8 mouse cellular contexts compared by ENCODE assay signal in the genomic region with DNA sequence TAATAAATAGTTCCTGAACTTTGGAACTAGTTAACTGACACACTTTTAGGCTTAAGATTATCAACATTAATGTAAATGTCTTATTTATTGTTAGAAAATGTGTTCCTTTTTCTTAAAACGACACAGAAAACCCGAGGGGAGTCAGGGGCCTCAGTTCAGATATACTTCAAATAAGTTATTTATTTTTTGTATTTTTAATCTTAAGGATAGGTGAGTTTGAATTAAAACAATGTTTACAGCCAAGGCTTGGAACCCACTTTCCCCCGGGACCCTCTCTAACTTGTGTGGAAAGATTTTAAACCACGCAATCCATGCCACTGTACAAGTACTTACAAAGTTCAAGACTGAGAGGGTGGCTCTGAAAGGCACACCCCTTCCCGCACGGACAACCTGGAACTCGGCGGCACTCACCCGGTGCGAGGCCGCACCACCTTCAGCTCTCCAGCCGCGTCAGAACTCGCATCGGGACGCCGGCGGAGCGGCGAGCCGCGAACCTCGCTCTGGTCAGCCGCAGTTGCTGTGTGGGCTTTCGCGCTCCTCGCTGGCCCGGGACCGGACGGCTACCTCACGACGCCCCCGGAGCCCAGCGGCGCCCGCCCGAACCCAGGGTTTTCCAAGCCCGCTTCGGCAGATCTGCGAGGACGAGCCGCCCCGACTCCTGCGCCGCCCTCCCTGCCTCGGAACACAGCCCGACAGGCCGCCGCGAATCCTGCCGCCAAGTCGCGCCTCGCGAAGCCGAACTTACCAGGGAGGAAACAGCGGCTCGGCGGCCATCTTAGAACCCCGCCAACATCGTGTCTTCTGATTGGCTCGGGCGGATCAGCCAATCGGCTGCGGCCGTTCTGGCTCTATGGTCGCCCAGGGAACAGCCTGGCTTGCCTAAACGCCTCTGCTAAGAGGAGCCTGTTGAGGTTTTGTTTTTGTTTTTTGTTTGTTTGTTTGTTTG. TPM values are rescaled to one million over a fixed set of nuclear protein-coding genes. Genes with fewer than 3 reads are reported as not detected.
DNase-seq lines count a peak whose midpoint lies in the region; ATAC-seq and TF ChIP-seq lines count a peak whose summit lies in the region.

A gene (minus strand): TSS at position 803 of the 946 bp plus-strand sequence.

- peak within 1 kb of the TSS; percentile 42 for H3K9ac ChIP-seq in CH12.LX (ENCODE audit: insufficient read depth, low read depth)
- peak within 1 kb of the TSS; percentile 92 for H3K9ac ChIP-seq in forebrain, embryonic 12.5 days
- peak within 1 kb of the TSS; percentile 98 for H3K9ac ChIP-seq in liver, postnatal 0 days (replicated peaks)
- H3K9ac ChIP-seq in neural tube, embryonic 14.5 days (replicated peaks; ENCODE audit: low read depth, low read length), result peak within 1 kb of the TSS; percentile 83

- peak; percentile 93 for TF ChIP-seq POLR2A in CH12.LX (IDR thresholded peaks at IDR 0.05; ENCODE audit: low read depth, low read length)

- H3K36me3 ChIP-seq in CH12.LX (replicated peaks in 1 of 2; ENCODE audit: control insufficient read depth in 1 of 2, insufficient read depth in 1 of 2, low read length in 1 of 2), result peaks cover 0 to 16% of the 10 kb centered on the region in 2 experiments
- no peaks in the 10 kb centered on the region for H3K36me3 ChIP-seq in forebrain, embryonic 12.5 days (replicated peaks)
- H3K36me3 ChIP-seq in liver, postnatal 0 days (replicated peaks; ENCODE audit: insufficient read depth, low read length), result no peaks in the 10 kb centered on the region; the same call in 1 of the 2 replicates
- H3K36me3 ChIP-seq in neural tube, embryonic 14.5 days (ENCODE audit: control insufficient read depth, insufficient read depth, low read length), result no peaks in the 10 kb centered on the region

- peak; percentile 100 for ATAC-seq in forebrain, embryonic 12.5 days (ENCODE audit: low FRiP score)
- ATAC-seq in liver, postnatal 0 days, result peak; percentile 100
- peak; percentile 100 for ATAC-seq in neural tube, embryonic 14.5 days (ENCODE audit: low read depth)

- WGBS in forebrain, embryonic 12.5 days, result under 1% methylated on average over 68 of the region's 68 CpGs
- under 1% methylated on average over 68 of the region's 68 CpGs for WGBS in large intestine, adult 2 months
- WGBS in liver, postnatal 0 days (ENCODE audit: insufficient replicate concordance), result under 1% methylated on average over 67 of the region's 68 CpGs
- WGBS in neural tube, embryonic 14.5 days, result under 1% methylated on average over 68 of the region's 68 CpGs

- peaks cover 0 to 18% of the 10 kb centered on the region in 2 experiments; a peak in 2 of 4 replicates for H3K4me1 ChIP-seq in CH12.LX (ENCODE audit: control insufficient read depth in 1 of 2, insufficient read depth in 2 of 2)
- H3K4me1 ChIP-seq in forebrain, embryonic 12.5 days, result peaks cover 10% of the 10 kb centered on the region
- peaks cover 7% of the 10 kb centered on the region; the same call in 1 of the 2 replicates for H3K4me1 ChIP-seq in liver, postnatal 0 days (ENCODE audit: insufficient read depth)
- H3K4me1 ChIP-seq in neural tube, embryonic 14.5 days (ENCODE audit: control insufficient read depth, insufficient read depth, low read length), result peaks cover 10% of the 10 kb centered on the region

- no peaks in the 10 kb centered on the region for H3K27me3 ChIP-seq in CH12.LX (replicated peaks)
- no peaks in the 10 kb centered on the region for H3K27me3 ChIP-seq in forebrain, embryonic 12.5 days
- no peaks in the 10 kb centered on the region for H3K27me3 ChIP-seq in liver, postnatal 0 days (ENCODE audit: insufficient read depth, low read length)
- no peaks in the 10 kb centered on the region for H3K27me3 ChIP-seq in neural tube, embryonic 14.5 days (ENCODE audit: control insufficient read depth, insufficient read depth, low read length)

- H3K4me2 ChIP-seq in CH12.LX (ENCODE audit: insufficient read depth, low read depth, poor library complexity, severe bottlenecking), result no peak within 1 kb of the TSS; the same call in 1 of the 2 replicates
- H3K4me2 ChIP-seq in forebrain, embryonic 12.5 days, result peak within 1 kb of the TSS; percentile 55
- peak within 1 kb of the TSS; percentile 76 for H3K4me2 ChIP-seq in liver, postnatal 0 days (ENCODE audit: low read depth, low read length)
- peak within 1 kb of the TSS; percentile 53 for H3K4me2 ChIP-seq in neural tube, embryonic 14.5 days (ENCODE audit: low read depth, low read length)

- peaks cover 13% of the 10 kb centered on the region for H3K79me2 ChIP-seq in CH12.LX (replicated peaks; ENCODE audit: control insufficient read depth, extremely low read depth, insufficient read depth, poor library complexity, severe bottlenecking)

- H3K4me3 ChIP-seq in CH12.LX (replicated peaks in 1 of 3; ENCODE audit: low read depth in 2 of 3, low read length in 2 of 3, poor library complexity in 1 of 3), result peak within 1 kb of the TSS; percentile 79 to 98 (median 97)
- H3K4me3 ChIP-seq in forebrain, embryonic 12.5 days (replicated peaks), result peak within 1 kb of the TSS; percentile 91
- peak within 1 kb of the TSS; percentile 100 for H3K4me3 ChIP-seq in liver, postnatal 0 days (ENCODE audit: low read depth, low read length)
- H3K4me3 ChIP-seq in neural tube, embryonic 14.5 days (ENCODE audit: low read depth, low read length), result peak within 1 kb of the TSS; percentile 93

- H3K9me3 ChIP-seq in CH12.LX (replicated peaks; ENCODE audit: low read length), result no peaks in the 10 kb centered on the region
- H3K9me3 ChIP-seq in forebrain, embryonic 12.5 days, result no peaks in the 10 kb centered on the region
- no peaks in the 10 kb centered on the region for H3K9me3 ChIP-seq in liver, postnatal 0 days (ENCODE audit: low read length)
- H3K9me3 ChIP-seq in neural tube, embryonic 14.5 days (ENCODE audit: control insufficient read depth, low read length), result no peaks in the 10 kb centered on the region

- TF ChIP-seq CTCF in CH12.LX (conservative IDR thresholded peaks at IDR 0.05 in 1 of 2, IDR thresholded peaks at IDR 0.05 in 1 of 2; ENCODE audit: low read depth in 2 of 2, low read length in 2 of 2), result no peak
- TF ChIP-seq CTCF in liver, postnatal 0 days (IDR thresholded peaks at IDR 0.05; ENCODE audit: low read depth), result no peak

- intact Hi-C loops in heart, postnatal 10 days (cut with DNase I), result loop anchor here (10.0 kb wide), 2 partner anchors 281 to 771 kb away; a partner anchor contains a TSS

- peak; percentile 93 for DNase-seq in CH12.LX (ENCODE audit: extremely low read depth)
- DNase-seq in c-Kit-positive CD71-positive TER-119-negative erythroid progenitor cells, embryonic 14.5 days (ENCODE audit: low read depth), result peak; percentile 86
- peak; percentile 98 for DNase-seq in heart, postnatal 10 days
- DNase-seq in large intestine, adult 2 months (ENCODE audit: low read depth, low spot score), result peak; percentile 52
- DNase-seq in liver, postnatal 0 days, result peak; percentile 96
- peak; percentile 97 for DNase-seq in testis, postnatal 10 days (ENCODE audit: low spot score)

- TF ChIP-seq RAD21 in CH12.LX (IDR thresholded peaks at IDR 0.05; ENCODE audit: low read depth, low read length), result no peak

- peak within 1 kb of the TSS; percentile 63 for H3K27ac ChIP-seq in CH12.LX (ENCODE audit: insufficient read depth, low read depth)
- peak within 1 kb of the TSS; percentile 97 for H3K27ac ChIP-seq in forebrain, embryonic 12.5 days
- peak within 1 kb of the TSS; percentile 99 for H3K27ac ChIP-seq in liver, postnatal 0 days (ENCODE audit: low read depth)
- H3K27ac ChIP-seq in neural tube, embryonic 14.5 days (ENCODE audit: low read depth, low read length), result peak within 1 kb of the TSS; percentile 94

- dilution Hi-C loops in CH12.LX (cut with MboI; ENCODE audit: extremely low pct_ligation_motif_present, extremely low pct_unique_long_range_greater_than_20kb, low sequenced_read_pairs), result no loop called here

- in situ Hi-C loops in CH12.LX (cut with MboI; ENCODE audit: low pct_ligation_motif_present, low pct_unique_long_range_greater_than_20kb, low sequenced_read_pairs), result no loop called here

- TF ChIP-seq EP300 in CH12.LX (IDR thresholded peaks at IDR 0.05; ENCODE audit: low read length), result no peak
- 0 out of 2 replicates have a peak, but pooled peaks have one; percentile 39 for TF ChIP-seq EP300 in liver, postnatal 0 days (IDR thresholded peaks at IDR 0.05; ENCODE audit: low read depth)

TF ChIP-seq in CH12.LX, 34 proteins besides CTCF, POLR2A, EP300 and RAD21 (continues in another document):
- TF ChIP-seq ZNF384 (IDR thresholded peaks at IDR 0.05; ENCODE audit: low read depth, low read length) (no peak), MAX (IDR thresholded peaks at IDR 0.05; ENCODE audit: low read length) (peak; percentile 33; the same call in 1 of the 2 replicates), ZC3H11A (IDR thresholded peaks at IDR 0.05; ENCODE audit: low read depth, low read length) (no peak), MAZ (IDR thresholded peaks at IDR 0.05; ENCODE audit: low read depth, low read length) (no peak), MAFK (IDR thresholded peaks at IDR 0.05; ENCODE audit: insufficient replicate concordance, low read length) (no peak), ELF1 (IDR thresholded peaks at IDR 0.05; ENCODE audit: low read depth, low read length) (peak; percentile 71), PAX5 (IDR thresholded peaks at IDR 0.05; ENCODE audit: low read length) (no peak), USF1 (IDR thresholded peaks at IDR 0.05; ENCODE audit: low read depth, low read length) (no peak), TCF12 (IDR thresholded peaks at IDR 0.05; ENCODE audit: low read depth, low read length) (peak; percentile 97), JUN (IDR thresholded peaks at IDR 0.05; ENCODE audit: insufficient read depth, low read depth, low read length) (no peak), ETS1 (conservative IDR thresholded peaks at IDR 0.05; ENCODE audit: low read depth, low read length) (no peak), BHLHE40 (IDR thresholded peaks at IDR 0.05; ENCODE audit: low read depth, low read length) (no peak), KAT2A (IDR thresholded peaks at IDR 0.05; ENCODE audit: insufficient replicate concordance, low read length) (peak; percentile 80; the same call in 1 of the 2 replicates), RCOR1 (conservative IDR thresholded peaks at IDR 0.05; ENCODE audit: low read depth, low read length) (0 out of 2 replicates have a peak, but pooled peaks have one; percentile 13), HCFC1 (IDR thresholded peaks at IDR 0.05; ENCODE audit: low read depth, low read length) (peak; percentile 85), CHD1 (IDR thresholded peaks at IDR 0.05; ENCODE audit: low read depth, low read length) (peak; percentile 75)

RNA-seq across cellular contexts. Expression of the gene that starts here (rescaled TPM):
- total RNA-seq in CH12.LX (2012; rRNA removed) (26.5 and 30.0 TPM in 2 replicates), CH12.LX (2014; rRNA removed) (78.1 and 83.9 TPM in 2 replicates)
- polyA plus RNA-seq in CH12.LX (2012; ENCODE audit: insufficient read length, low read depth), result 68.9 and 69.0 TPM in 2 replicates
- 80.3 and 82.6 TPM in 2 replicates for polyA plus RNA-seq in forebrain, embryonic 12.5 days (2016; fragmentation: Nextera tagmentation; extraction: Ambion mirVana)
- 10 to 100 TPM; 28.8 to 33.0 TPM for total RNA-seq in heart, postnatal 10 days (2021)
- polyA plus RNA-seq in large intestine, adult 2 months (2012; rRNA removed), result 2.4 and 3.2 TPM in 2 replicates
- polyA plus RNA-seq in liver, postnatal 0 days (2015; fragmentation: Nextera tagmentation; extraction: Ambion mirVana), result 17.6 and 17.8 TPM in 2 replicates
- 71.9 and 76.0 TPM in 2 replicates for polyA plus RNA-seq in neural tube, embryonic 14.5 days (2014; fragmentation: Nextera tagmentation; extraction: Ambion mirVana)

Comparison
In these comparisons a context has a peak if more than half of its experiments do, and no peak if none do; other contexts are left out.
1. Peak in every context shown above with its lines: DNase-seq, ATAC-seq, H3K4me3 ChIP-seq and H3K27ac ChIP-seq.
2. H3K9ac ChIP-seq: peak in every context shown above with its lines; median percentile 98 in liver, postnatal 0 days; 92 in forebrain, embryonic 12.5 days; 83 in neural tube, embryonic 14.5 days; 42 in CH12.LX.